Mouse (Mus musculus) urinary bladder, postnatal 25 days (tissue): ENCODE data around the gene Ubac1.

Experiments
- DNase-seq: peaks from one replicate; pipeline ENCODE4 v3.0.0; 2022; ENCODE audit warnings: low spot score

Gene Ubac1

GRCm38 (mm10) chr2:26021561-26022257 is at the start of gene Ubac1:
TSS of gene Ubac1 (minus strand) at chr2:26021747.
- DNase-seq: peak; percentile 73

DNA sequence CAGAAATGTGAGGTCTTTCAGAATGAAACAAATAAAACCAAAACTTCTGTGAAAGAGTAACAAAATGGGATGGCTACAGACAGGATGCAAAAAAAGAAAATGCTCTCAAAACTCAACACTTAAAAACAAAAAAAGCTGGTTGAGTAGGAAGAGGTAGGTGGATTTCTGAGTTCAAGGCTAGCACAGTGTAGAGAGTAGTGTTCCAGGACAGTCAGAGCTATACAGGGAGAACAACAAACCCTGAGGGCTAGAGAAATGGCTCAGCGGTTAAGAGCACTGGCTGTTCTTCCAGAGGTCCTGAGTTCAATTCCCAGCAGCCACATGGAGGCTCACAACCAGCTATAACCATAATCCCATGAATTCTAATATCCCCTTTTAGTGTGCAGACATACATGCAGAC is 47.0 kb upstream of the Ubac1 start:
- no peak for DNase-seq

- DNase-seq: no peak
These were observed 46.6 kb upstream of the Ubac1 start for GRCm38 (mm10) chr2:26068175-26068574.

DNA sequence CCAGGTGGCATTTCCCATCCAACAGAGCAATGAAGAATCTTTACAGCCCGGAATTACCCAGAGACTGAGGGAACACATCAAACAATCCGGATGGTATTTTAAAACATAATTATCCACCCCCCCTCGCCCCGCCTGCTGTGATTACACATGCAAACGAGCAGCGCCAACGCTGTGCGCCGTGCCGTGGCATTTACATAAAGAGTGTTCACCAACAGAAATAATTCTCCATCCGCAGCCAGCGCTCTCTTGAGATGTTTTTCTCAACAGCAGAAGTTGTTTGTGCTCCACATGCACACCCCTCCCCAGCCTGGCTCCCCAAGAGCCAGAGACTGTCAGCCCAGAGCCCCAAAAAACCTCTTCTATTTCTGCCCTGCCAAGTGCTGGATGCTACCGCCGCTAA is 45.0 kb upstream of the Ubac1 start:
- DNase-seq: no peak

DNA sequence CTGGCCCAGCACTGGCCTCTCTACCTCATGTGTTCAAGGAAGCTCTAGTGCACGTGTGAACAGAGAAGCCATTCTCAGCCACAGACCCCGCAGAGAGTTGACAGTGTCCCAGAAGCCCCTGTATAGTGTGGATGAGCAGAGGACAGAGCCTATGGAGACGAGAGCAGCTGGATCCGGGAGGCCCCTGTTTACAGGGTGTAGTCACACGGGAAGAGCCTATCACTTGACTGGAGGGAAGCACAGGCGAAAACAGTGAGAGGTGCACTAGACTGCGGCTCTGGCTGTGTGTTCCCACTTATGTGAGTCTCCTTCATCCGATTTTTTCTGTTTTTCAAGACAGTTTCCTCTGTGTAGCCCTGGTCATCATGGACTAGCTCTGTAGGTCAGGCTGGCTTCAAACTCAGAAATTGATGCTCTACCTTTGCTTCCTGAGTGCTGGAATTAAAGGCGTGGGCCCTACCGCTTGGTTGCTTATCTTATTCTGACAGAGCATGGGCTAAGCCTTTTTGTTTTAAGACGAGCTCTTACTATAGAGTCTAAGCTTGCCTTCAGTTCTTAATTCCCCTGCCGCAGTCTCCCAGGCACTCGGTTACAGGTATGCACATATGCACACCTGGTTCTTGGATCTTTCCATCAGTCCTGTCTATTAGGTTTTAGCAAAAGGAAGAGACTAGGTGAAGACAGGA is 41.3 kb upstream of the Ubac1 start:
- DNase-seq: no peak

DNA sequence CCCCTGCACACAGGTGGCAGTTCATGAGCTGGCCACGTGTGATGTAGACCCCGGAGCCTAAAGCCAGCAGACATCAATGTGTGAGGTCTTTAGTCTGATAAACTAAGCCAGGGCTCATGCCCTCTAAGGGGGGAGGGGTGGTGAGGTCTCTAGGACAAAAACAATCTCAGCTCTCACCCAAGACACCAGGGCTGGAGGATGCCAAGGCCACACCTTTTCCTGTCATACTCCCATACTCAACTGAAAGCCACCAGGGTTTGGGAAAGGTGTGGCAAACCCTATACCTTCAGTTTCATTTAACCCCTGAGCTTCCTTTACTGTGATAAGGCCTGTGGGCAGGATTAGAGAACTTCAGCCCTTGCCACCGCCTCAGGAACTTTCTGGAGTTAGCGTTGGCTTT is 40.7 kb upstream of the Ubac1 start:
- DNase-seq: no peak

GRCm38 (mm10) chr2:26061018-26061666 is 39.6 kb upstream of the Ubac1 start:
- DNase-seq: no peak

DNA sequence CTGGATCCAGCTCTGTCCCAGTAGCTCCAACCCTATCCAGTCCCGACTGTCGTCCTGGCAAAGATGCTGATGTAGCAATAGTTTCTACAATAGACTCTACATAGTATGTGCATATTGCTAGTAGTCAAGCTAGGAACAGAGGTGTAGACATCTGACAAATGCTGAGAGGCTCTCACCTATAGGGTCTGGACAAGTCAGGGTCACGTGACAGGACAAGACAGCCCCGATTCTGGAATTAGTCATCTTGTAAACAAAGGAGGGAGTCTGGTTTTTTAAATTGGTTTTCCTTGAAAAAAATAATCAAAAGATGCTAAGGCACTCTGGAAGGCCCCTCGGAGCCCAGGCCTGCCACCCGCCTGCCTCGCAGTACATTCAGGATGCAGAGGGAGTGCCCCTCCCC is 35.5 kb upstream of the Ubac1 start:
- DNase-seq: no peak

DNA sequence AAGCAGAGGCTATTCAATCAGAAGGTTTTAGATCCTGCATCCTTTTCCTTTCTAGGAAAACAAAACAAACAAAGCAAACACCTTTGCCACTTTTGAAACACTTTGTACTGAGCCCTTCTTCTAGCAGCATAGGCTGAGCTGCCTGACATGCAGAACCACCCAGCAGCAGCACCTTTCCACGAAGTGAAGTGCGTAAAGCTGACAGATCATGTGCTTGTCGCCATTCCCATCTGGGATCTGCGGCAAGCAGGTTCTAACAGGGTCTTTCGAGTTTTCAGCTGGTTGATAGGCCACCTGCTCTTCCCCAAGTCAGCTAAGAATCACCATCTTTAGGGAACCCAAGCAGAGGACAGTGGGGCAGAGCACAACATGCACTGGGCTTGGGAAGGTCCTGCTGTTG is 34.7 kb upstream of the Ubac1 start:
- no peak for DNase-seq

GRCm38 (mm10) chr2:26055747-26056102 is 34.2 kb upstream of the Ubac1 start:
- DNase-seq: no peak

- peak; percentile 49 for DNase-seq
These were observed 33.6 kb upstream of the Ubac1 start for GRCm38 (mm10) chr2:26055046-26055746.

DNA sequence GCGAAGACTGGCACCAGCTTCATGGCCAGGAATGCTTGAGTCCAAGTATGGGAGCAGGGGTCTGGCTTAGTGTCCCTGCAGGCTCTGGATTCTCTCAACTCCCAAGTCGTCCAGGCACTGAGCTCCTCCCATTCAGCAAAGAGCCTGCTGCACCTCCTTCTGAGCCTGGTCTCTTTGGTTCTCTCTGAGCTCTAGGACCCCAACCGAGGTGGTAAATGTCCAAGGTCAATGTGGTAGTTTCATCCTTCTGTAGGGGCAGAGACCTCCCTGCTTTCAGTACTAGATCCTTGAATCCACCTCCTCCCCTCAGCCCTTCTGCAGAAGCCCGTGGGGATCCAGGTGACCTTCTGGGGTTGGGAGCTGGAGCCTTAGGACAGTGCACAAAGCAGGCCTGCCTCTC is 31.3 kb upstream of the Ubac1 start:
- DNase-seq: no peak

DNA sequence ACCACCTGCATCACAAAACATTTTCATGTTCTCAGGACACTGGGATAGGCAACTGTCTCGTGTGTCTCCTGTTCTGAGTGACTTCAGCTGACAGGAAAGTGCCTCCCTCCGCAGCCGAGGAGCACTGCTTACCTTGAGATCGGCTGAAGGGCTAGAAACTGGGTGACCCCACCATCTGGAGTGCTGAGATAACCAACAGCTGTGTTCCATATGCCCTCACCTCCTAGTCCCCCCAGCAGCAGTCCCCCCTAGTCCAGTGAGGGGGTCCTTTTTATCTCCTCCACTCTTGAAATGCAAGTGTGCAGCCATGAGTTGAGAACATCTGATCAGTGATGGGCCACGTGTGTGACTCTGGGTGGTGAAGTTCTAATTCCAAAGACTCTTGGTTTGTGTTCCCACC is 27.3 kb upstream of the Ubac1 start:
- no peak for DNase-seq

DNA sequence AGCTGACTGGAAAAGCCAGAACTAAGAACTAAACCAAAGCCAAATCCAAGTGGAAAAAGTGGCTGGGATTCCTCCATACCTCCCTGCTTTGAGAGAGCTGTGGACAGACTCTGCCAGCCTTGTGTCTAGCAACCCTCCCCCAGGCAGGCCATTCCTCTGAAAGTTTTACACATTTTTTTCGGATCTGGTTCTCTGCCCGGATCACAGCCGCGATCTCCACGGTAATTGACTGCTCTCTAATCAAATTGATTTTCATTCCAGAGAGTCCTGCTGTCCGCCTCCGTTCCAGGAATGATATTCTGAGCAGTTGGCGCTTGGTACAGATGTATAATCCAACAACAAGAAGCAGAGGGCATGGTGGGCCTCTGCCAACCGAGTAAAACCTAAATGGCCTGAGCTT is 22.7 kb upstream of the Ubac1 start:
- DNase-seq: no peak

GRCm38 (mm10) chr2:26042603-26043002 is 21.1 kb upstream of the Ubac1 start:
- no peak for DNase-seq

DNA sequence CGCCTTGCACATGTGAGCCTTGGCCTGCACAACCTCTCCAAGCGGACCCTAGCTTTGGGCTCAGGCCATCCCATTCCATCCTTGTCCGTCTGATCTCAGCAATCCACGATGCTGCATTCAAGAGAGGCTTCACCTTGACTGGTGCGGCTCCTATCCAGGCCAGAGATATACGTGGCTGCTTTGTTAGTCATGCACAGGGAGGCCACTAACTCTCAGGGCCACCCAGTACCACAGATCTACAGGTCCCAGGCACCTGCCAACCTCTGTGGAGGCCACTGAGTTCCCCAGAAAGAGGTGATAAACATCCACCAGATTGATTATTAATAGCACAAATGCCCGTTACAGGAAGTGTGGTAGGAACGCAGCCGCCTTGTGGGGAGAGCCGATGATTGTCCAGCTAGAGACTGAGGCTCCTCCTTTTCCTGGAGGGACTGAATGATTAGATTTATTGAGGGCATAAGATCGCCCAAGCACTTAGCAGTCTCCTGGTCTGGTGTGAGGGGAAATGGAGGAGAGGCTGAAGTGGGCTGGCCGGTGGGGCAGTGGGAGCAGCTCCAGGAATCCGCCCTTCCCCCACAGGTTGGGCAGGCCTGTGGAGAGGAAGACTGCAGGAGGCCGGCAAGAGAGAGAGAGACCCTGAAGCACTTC is 19.7 kb upstream of the Ubac1 start:
- no peak for DNase-seq

GRCm38 (mm10) chr2:26039951-26040350 is 18.4 kb upstream of the Ubac1 start:
- no peak for DNase-seq

- no peak for DNase-seq
These were observed 15.8 kb upstream of the Ubac1 start for GRCm38 (mm10) chr2:26037386-26037785.

DNA sequence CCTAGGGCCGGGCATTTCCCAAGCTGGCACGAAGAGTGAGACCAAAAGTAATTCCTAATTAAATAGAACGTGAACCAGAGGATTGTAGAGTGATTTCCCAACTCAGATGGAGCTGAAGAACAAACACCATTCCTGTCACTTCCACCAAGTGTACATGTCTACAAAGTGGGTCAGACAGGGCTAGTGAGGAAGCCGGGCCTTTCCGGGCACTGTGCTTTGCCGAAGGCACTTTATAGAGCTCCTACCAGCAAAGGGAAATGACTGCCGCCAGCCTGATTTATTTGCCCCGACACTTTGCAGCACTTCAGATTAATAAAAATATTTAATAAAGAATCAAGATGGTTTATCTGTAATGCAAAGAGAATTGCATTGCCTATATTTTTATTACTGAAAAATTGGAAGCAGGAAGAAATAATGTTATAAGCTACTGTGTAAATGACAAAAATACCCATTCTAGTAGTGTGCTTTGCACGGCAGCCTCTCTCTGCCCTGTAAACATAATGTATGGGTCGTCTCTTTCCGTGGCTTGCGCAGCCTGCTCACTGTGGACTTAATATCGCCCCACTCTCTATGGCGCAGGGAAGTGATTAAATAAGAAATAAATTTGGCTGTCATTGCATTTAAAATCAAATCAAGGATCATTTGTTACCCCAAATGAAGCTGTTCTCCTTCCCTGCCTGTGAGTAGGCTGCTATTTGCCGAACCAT is 12.9 kb upstream of the Ubac1 start:
- no peak for DNase-seq

- DNase-seq: no peak
These were observed 8.7 kb upstream of the Ubac1 start for GRCm38 (mm10) chr2:26030288-26030687.
